Mouse (Mus musculus): ENCODE data around the gene Ubqln4.
A peak's percentile ranks its signal among the peaks of the same experiment; 100 is the strongest.

Gene Ubqln4

GRCm38 (mm10) chr3:88542486-88542885 lies 11.1 kb upstream of the Ubqln4 start:
- DNase-seq (ENCODE audit: low spot score), result no peak

- DNase-seq (ENCODE audit: low spot score), result no peak
Measured at GRCm38 (mm10) chr3:88543174-88543573, 10.4 kb upstream of the Ubqln4 start.

GRCm38 (mm10) chr3:88543651-88544410 lies 9.7 kb upstream of the Ubqln4 start:
- DNase-seq (ENCODE audit: low spot score), result no peak

GRCm38 (mm10) chr3:88544514-88544913 lies 9.0 kb upstream of the Ubqln4 start:
- DNase-seq (ENCODE audit: low spot score), result peak; percentile 59

GRCm38 (mm10) chr3:88544955-88545591 lies 8.5 kb upstream of the Ubqln4 start:
- no peak for DNase-seq (ENCODE audit: low spot score)

GRCm38 (mm10) chr3:88546674-88547418 lies 6.7 kb upstream of the Ubqln4 start:
- DNase-seq (ENCODE audit: low spot score), result no peak

GRCm38 (mm10) chr3:88548180-88548917 lies 5.2 kb upstream of the Ubqln4 start, which contains the start of gene Rab25:
TSS of gene Rab25 (minus strand) at chr3:88548300.
- no peak for DNase-seq (ENCODE audit: low spot score)

- no peak for DNase-seq (ENCODE audit: low spot score)
Measured at GRCm38 (mm10) chr3:88551586-88551985, 2.0 kb upstream of the Ubqln4 start.

GRCm38 (mm10) chr3:88552082-88552645 lies 1.4 kb upstream of the Ubqln4 start:
- DNase-seq (ENCODE audit: low spot score), result no peak

- DNase-seq (ENCODE audit: low spot score), result peak; percentile 99
Measured at GRCm38 (mm10) chr3:88552676-88553524, 658 bp upstream of the Ubqln4 start, which contains the start of gene Lamtor2. TSS of gene Lamtor2 (minus strand) at chr3:88553074.

- DNase-seq (ENCODE audit: low spot score), result no peak
Measured at GRCm38 (mm10) chr3:88553880-88554586, 475 bp downstream of the Ubqln4 start.

- no peak for DNase-seq (ENCODE audit: low spot score)
Measured at GRCm38 (mm10) chr3:88555069-88555605, 1.6 kb downstream of the Ubqln4 start.

- no peak for DNase-seq (ENCODE audit: low spot score)
Measured at GRCm38 (mm10) chr3:88555731-88556130, 2.2 kb downstream of the Ubqln4 start.

GRCm38 (mm10) chr3:88556616-88557015 lies 3.1 kb downstream of the Ubqln4 start:
- no peak for DNase-seq (ENCODE audit: low spot score)

- DNase-seq (ENCODE audit: low spot score), result no peak
Measured at GRCm38 (mm10) chr3:88559596-88559995, 6.0 kb downstream of the Ubqln4 start.

GRCm38 (mm10) chr3:88561989-88562388 lies 8.4 kb downstream of the Ubqln4 start:
- peak; percentile 51 for DNase-seq (ENCODE audit: low spot score)

GRCm38 (mm10) chr3:88563442-88563841 lies 9.9 kb downstream of the Ubqln4 start:
- peak; percentile 68 for DNase-seq (ENCODE audit: low spot score)

GRCm38 (mm10) chr3:88563966-88564365 lies 10.4 kb downstream of the Ubqln4 start:
- no peak for DNase-seq (ENCODE audit: low spot score)

- no peak for DNase-seq (ENCODE audit: low spot score)
Measured at GRCm38 (mm10) chr3:88566116-88566515, 12.6 kb downstream of the Ubqln4 start.

Data from retina, embryonic 14.5 days (tissue).